Comparison of ENCODE assay signal across 8 mouse cellular contexts in genomic region chr7:31055354-31055824, GRCm38 (mm10). TPM values are rescaled to one million over a fixed set of nuclear protein-coding genes. Genes with fewer than 3 reads are reported as not detected.
A peak's percentile ranks its signal among the peaks of the same experiment; 100 is the strongest.
DNase-seq lines count a peak whose midpoint lies in the region; ATAC-seq and TF ChIP-seq lines count a peak whose summit lies in the region.

No protein-coding gene starts in this region.

- ATAC-seq in kidney, embryonic 14.5 days (ENCODE audit: low FRiP score, low TSS enrichment): peak; percentile 82
- peak; percentile 92 for ATAC-seq in lung, embryonic 16.5 days (ENCODE audit: low read depth)

- H3K27ac ChIP-seq in brown adipose tissue, adult 24 weeks (replicated peaks; ENCODE audit: low read depth, low read length): peak overlapping the region; percentile 91
- peak overlapping the region; percentile 90 for H3K27ac ChIP-seq in heart, embryonic 10.5 days
- peak overlapping the region; percentile 38; the same call in 1 of the 2 replicates for H3K27ac ChIP-seq in kidney, embryonic 14.5 days (ENCODE audit: low read depth, low read length)
- peak overlapping the region; percentile 79 for H3K27ac ChIP-seq in lung, embryonic 16.5 days (ENCODE audit: low read length)
- peak overlapping the region; percentile 86 for H3K27ac ChIP-seq in testis, adult 2 months (ENCODE audit: control insufficient read depth, insufficient read depth, low read depth, low read length)

- peak overlapping the region; percentile 65 for H3K4me3 ChIP-seq in brown adipose tissue, adult 24 weeks (ENCODE audit: insufficient read depth, low read depth, low read length)
- H3K4me3 ChIP-seq in heart, embryonic 10.5 days: peak overlapping the region; percentile 52
- H3K4me3 ChIP-seq in kidney, embryonic 14.5 days (ENCODE audit: low read length): peak overlapping the region; percentile 18; the same call in 1 of the 2 replicates
- peak overlapping the region; percentile 41 for H3K4me3 ChIP-seq in lung, embryonic 16.5 days (ENCODE audit: low read length)
- peak overlapping the region; percentile 46 for H3K4me3 ChIP-seq in testis, adult 2 months (ENCODE audit: control insufficient read depth, low read depth, low read length)

- no peaks in the 10 kb centered on the region for H3K36me3 ChIP-seq in heart, embryonic 10.5 days
- H3K36me3 ChIP-seq in kidney, embryonic 14.5 days (ENCODE audit: control insufficient read depth, insufficient read depth, low read length): no peaks in the 10 kb centered on the region
- no peaks in the 10 kb centered on the region for H3K36me3 ChIP-seq in lung, embryonic 16.5 days (ENCODE audit: control insufficient read depth, insufficient read depth, low read length)
- no peaks in the 10 kb centered on the region for H3K36me3 ChIP-seq in testis, adult 2 months (ENCODE audit: control insufficient read depth, insufficient read depth, low read length)

- TF ChIP-seq CTCF in testis, adult 2 months (IDR thresholded peaks at IDR 0.05; ENCODE audit: control insufficient read depth, insufficient read depth, insufficient replicate concordance, low read depth, low read length): no peak

- 9% methylated on average over 10 of the region's 10 CpGs for WGBS in heart, embryonic 10.5 days
- 5% methylated on average over 10 of the region's 10 CpGs for WGBS in kidney, embryonic 14.5 days
- 8% methylated on average over 10 of the region's 10 CpGs for WGBS in lung, embryonic 16.5 days

- no peaks in the 10 kb centered on the region for H3K9me3 ChIP-seq in heart, embryonic 10.5 days
- H3K9me3 ChIP-seq in kidney, embryonic 14.5 days (ENCODE audit: control insufficient read depth, low read length): no peaks in the 10 kb centered on the region
- no peaks in the 10 kb centered on the region for H3K9me3 ChIP-seq in lung, embryonic 16.5 days (ENCODE audit: control insufficient read depth, low read length)

- peak overlapping the region; percentile 31 for H3K4me2 ChIP-seq in kidney, embryonic 14.5 days (replicated peaks; ENCODE audit: low read depth, low read length)
- peak overlapping the region; percentile 41 for H3K4me2 ChIP-seq in lung, embryonic 16.5 days (ENCODE audit: low read depth, low read length)

- peak; percentile 52 to 63 for DNase-seq in frontal cortex, postnatal 10 days (ENCODE audit: low spot score in 2 of 2)
- no peak for DNase-seq in frontal cortex, postnatal 25 days (ENCODE audit: low spot score in 2 of 2)
- peak; percentile 89 for DNase-seq in heart, embryonic 10.5 days (ENCODE audit: low spot score)
- DNase-seq in spleen, adult 12 weeks (ENCODE audit: low spot score): no peak

- H3K9ac ChIP-seq in kidney, embryonic 14.5 days (ENCODE audit: low read depth, low read length): peak overlapping the region; percentile 44; the same call in 1 of the 2 replicates
- peak overlapping the region; percentile 55 for H3K9ac ChIP-seq in lung, embryonic 16.5 days (ENCODE audit: low read length)

- H3K27me3 ChIP-seq in heart, embryonic 10.5 days (ENCODE audit: insufficient read depth, poor library complexity, severe bottlenecking): peaks cover 44% of the 10 kb centered on the region
- peaks cover 31% of the 10 kb centered on the region for H3K27me3 ChIP-seq in kidney, embryonic 14.5 days (ENCODE audit: control insufficient read depth, insufficient read depth, low read length)
- peaks cover 31% of the 10 kb centered on the region for H3K27me3 ChIP-seq in lung, embryonic 16.5 days (ENCODE audit: control insufficient read depth, insufficient read depth, low read depth, low read length)
- no peaks in the 10 kb centered on the region; the same call in 1 of the 2 replicates for H3K27me3 ChIP-seq in testis, adult 2 months (ENCODE audit: control insufficient read depth, insufficient read depth, low read length)

- H3K4me1 ChIP-seq in brown adipose tissue, adult 24 weeks (ENCODE audit: control insufficient read depth, insufficient read depth, insufficient read length, low read length): 0 out of 2 replicates have a peak, but pooled peaks cover 2% of the 10 kb centered on the region
- peaks cover 61% of the 10 kb centered on the region for H3K4me1 ChIP-seq in heart, embryonic 10.5 days
- peaks cover 36% of the 10 kb centered on the region for H3K4me1 ChIP-seq in kidney, embryonic 14.5 days (ENCODE audit: control insufficient read depth, insufficient read depth, low read length)
- peaks cover 37% of the 10 kb centered on the region for H3K4me1 ChIP-seq in lung, embryonic 16.5 days (replicated peaks; ENCODE audit: control insufficient read depth, insufficient read depth, low read length)
- peaks cover 14% of the 10 kb centered on the region for H3K4me1 ChIP-seq in testis, adult 2 months (ENCODE audit: control insufficient read depth, insufficient read depth, low read length)

- no peak for TF ChIP-seq POLR2A in testis, adult 2 months (IDR thresholded peaks at IDR 0.05; ENCODE audit: control insufficient read depth, low read depth, low read length)

RNA-seq across cellular contexts. Expression of gene Fxyd1, which starts 1.6 kb away (rescaled TPM):
- 346 TPM in 2 replicates for polyA plus RNA-seq in brown adipose tissue, adult 24 weeks (2012; ENCODE audit: insufficient read depth, insufficient read length, missing spikeins)
- polyA plus RNA-seq in heart, embryonic 10.5 days (2016; fragmentation: Nextera tagmentation; extraction: Ambion mirVana): 167 and 365 TPM in 2 replicates
- polyA plus RNA-seq in kidney, embryonic 14.5 days (2014; fragmentation: Nextera tagmentation; extraction: Ambion mirVana): 29.8 and 46.3 TPM in 2 replicates
- 105 and 119 TPM in 2 replicates for polyA plus RNA-seq in lung, embryonic 16.5 days (2015; fragmentation: Nextera tagmentation; extraction: Ambion mirVana)
- polyA plus RNA-seq in testis, adult 2 months (2012; rRNA removed): 94.7 and 104 TPM in 2 replicates

RNA-seq across cellular contexts. Expression of gene Lgi4, which starts 3.8 kb away (rescaled TPM):
- polyA plus RNA-seq in brown adipose tissue, adult 24 weeks (2012; ENCODE audit: insufficient read depth, insufficient read length, missing spikeins): 3.0 and 3.2 TPM in 2 replicates
- polyA plus RNA-seq in heart, embryonic 10.5 days (2016; fragmentation: Nextera tagmentation; extraction: Ambion mirVana): 0.27 and 0.41 TPM in 2 replicates
- 0.47 TPM in 1 of 2 replicates, not detected in the other for polyA plus RNA-seq in kidney, embryonic 14.5 days (2014; fragmentation: Nextera tagmentation; extraction: Ambion mirVana)
- polyA plus RNA-seq in lung, embryonic 16.5 days (2015; fragmentation: Nextera tagmentation; extraction: Ambion mirVana): 0.14 and 0.38 TPM in 2 replicates
- 2.0 TPM in 2 replicates for polyA plus RNA-seq in testis, adult 2 months (2012; rRNA removed)

RNA-seq across cellular contexts. Expression of gene Fxyd7, which starts 4.1 kb away (rescaled TPM):
- polyA plus RNA-seq in brown adipose tissue, adult 24 weeks (2012; ENCODE audit: insufficient read depth, insufficient read length, missing spikeins): 1.9 and 2.3 TPM in 2 replicates
- 0.22 and 1.5 TPM in 2 replicates for polyA plus RNA-seq in heart, embryonic 10.5 days (2016; fragmentation: Nextera tagmentation; extraction: Ambion mirVana)
- polyA plus RNA-seq in kidney, embryonic 14.5 days (2014; fragmentation: Nextera tagmentation; extraction: Ambion mirVana): 8.0 and 9.5 TPM in 2 replicates
- 4.9 and 5.6 TPM in 2 replicates for polyA plus RNA-seq in lung, embryonic 16.5 days (2015; fragmentation: Nextera tagmentation; extraction: Ambion mirVana)
- 1.3 and 1.6 TPM in 2 replicates for polyA plus RNA-seq in testis, adult 2 months (2012; rRNA removed)

RNA-seq across cellular contexts. Expression of gene Fxyd5, which starts 13.1 kb away (rescaled TPM):
- 26.7 and 30.8 TPM in 2 replicates for polyA plus RNA-seq in brown adipose tissue, adult 24 weeks (2012; ENCODE audit: insufficient read depth, insufficient read length, missing spikeins)
- polyA plus RNA-seq in heart, embryonic 10.5 days (2016; fragmentation: Nextera tagmentation; extraction: Ambion mirVana): 24.3 and 26.4 TPM in 2 replicates
- 23.3 and 25.8 TPM in 2 replicates for polyA plus RNA-seq in kidney, embryonic 14.5 days (2014; fragmentation: Nextera tagmentation; extraction: Ambion mirVana)
- polyA plus RNA-seq in lung, embryonic 16.5 days (2015; fragmentation: Nextera tagmentation; extraction: Ambion mirVana): 62.1 and 66.0 TPM in 2 replicates
- polyA plus RNA-seq in testis, adult 2 months (2012; rRNA removed): 8.3 and 12.1 TPM in 2 replicates

RNA-seq across cellular contexts. Expression of gene Fxyd3, which starts 21.1 kb away (rescaled TPM):
- polyA plus RNA-seq in brown adipose tissue, adult 24 weeks (2012; ENCODE audit: insufficient read depth, insufficient read length, missing spikeins): not detected in 2 replicates
- 0.53 and 2.0 TPM in 2 replicates for polyA plus RNA-seq in heart, embryonic 10.5 days (2016; fragmentation: Nextera tagmentation; extraction: Ambion mirVana)
- polyA plus RNA-seq in kidney, embryonic 14.5 days (2014; fragmentation: Nextera tagmentation; extraction: Ambion mirVana): 13.4 and 18.2 TPM in 2 replicates
- 76.9 and 84.8 TPM in 2 replicates for polyA plus RNA-seq in lung, embryonic 16.5 days (2015; fragmentation: Nextera tagmentation; extraction: Ambion mirVana)
- 0.64 and 6.4 TPM in 2 replicates for polyA plus RNA-seq in testis, adult 2 months (2012; rRNA removed)

Comparison
In these comparisons a context has a peak if more than half of its experiments do, and no peak if none do; other contexts are left out.
1. DNase-seq: peak in frontal cortex, postnatal 10 days (2 of 2) and heart, embryonic 10.5 days (single experiment); none in frontal cortex, postnatal 25 days (0 of 2) and spleen, adult 12 weeks (single experiment).
2. H3K27ac ChIP-seq: peak in every context shown above with its lines; median percentile 91 in brown adipose tissue, adult 24 weeks; 90 in heart, embryonic 10.5 days; 86 in testis, adult 2 months; 79 in lung, embryonic 16.5 days; 38 in kidney, embryonic 14.5 days.
3. Peak in every context shown above with its lines, with median percentiles within 50 percentile points of each other: H3K4me3 ChIP-seq.